In the genomic region with DNA sequence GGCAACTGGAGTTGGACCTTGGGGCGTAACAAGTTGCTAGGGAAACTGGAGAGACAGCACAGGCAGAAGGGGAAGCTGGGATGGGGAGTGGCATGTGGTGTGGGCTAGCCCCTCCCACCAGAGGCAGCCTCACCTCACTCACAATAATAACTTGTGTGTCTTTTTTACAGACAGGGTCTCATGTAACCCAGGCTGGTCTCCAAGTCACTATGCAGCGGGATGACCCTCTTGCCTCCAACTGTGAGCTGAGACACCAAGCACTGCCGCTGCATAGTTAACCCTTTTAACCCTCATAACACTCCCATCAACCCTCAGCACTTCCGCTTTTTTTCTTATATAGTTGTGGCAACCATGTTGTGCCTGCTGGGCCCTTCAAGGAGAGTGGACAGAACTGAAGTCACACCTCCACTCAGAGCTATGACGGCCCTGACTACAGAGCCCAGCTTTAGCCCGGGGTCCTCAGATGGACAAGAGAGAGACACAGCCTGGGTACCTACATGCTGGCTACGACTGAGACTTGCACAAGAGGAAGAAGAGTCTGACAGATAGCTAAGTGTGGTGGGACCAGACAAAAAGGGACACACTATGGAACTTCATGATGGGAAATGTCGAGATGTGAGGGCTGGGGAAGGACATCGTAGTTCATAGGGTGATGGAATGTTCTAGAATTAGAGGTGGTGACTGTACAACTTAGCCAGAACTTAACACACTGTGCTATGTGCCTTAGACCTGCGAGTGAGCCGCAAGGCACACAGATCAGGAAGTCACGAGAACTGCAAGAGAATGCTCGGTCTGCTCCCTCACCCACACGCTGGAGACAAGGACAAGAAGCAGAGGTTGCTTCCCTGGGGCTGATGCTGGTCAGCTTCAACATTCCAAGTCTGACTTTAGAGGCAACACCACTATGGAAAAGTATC, we compare ENCODE assay signal across 9 mouse cellular contexts. TPM values are rescaled to one million over a fixed set of nuclear protein-coding genes. Genes with fewer than 3 reads are reported as not detected.
DNase-seq lines count a peak whose midpoint lies in the region; ATAC-seq lines count a peak whose summit lies in the region.
"Had no signal": no experiment of that assay in that cellular context is flagged by ENCODE, and none has a peak within 500 bp of the region (broad histone marks: within the 10 kb centered on the region; RNA-seq: fewer than 3 reads in every experiment).

No protein-coding gene starts in this region.

- H3K4me3 ChIP-seq in heart, embryonic 13.5 days: no peak overlapping the region
- no peak overlapping the region for H3K4me3 ChIP-seq in liver, embryonic 15.5 days (replicated peaks)
- H3K4me3 ChIP-seq in forebrain, embryonic 11.5 days (ENCODE audit: low read depth, low read length): no peak overlapping the region
- H3K4me3 ChIP-seq: midbrain, embryonic 12.5 days had no signal

- no peak for ATAC-seq in heart, embryonic 13.5 days (ENCODE audit: extremely low read depth, insufficient number of reproducible peaks, low FRiP score, low TSS enrichment)
- ATAC-seq in liver, embryonic 15.5 days (ENCODE audit: insufficient read depth): no peak
- no peak for ATAC-seq in forebrain, embryonic 11.5 days (replicated peaks; ENCODE audit: low FRiP score)

- no peak overlapping the region for H3K4me2 ChIP-seq in heart, embryonic 13.5 days
- H3K4me2 ChIP-seq in liver, embryonic 15.5 days: peak overlapping the region; percentile 14; the same call in 1 of the 2 replicates
- no peak overlapping the region for H3K4me2 ChIP-seq in forebrain, embryonic 11.5 days (ENCODE audit: low read depth, low read length, severe bottlenecking)
- H3K4me2 ChIP-seq: midbrain, embryonic 12.5 days had no signal

- 76% methylated on average over 14 of the region's 14 CpGs for WGBS in heart, embryonic 13.5 days
- WGBS in liver, embryonic 15.5 days (ENCODE audit: insufficient replicate concordance): 46% methylated on average over 14 of the region's 14 CpGs
- WGBS in forebrain, embryonic 11.5 days: 88% methylated on average over 14 of the region's 14 CpGs

- peaks cover 68% of the 10 kb centered on the region for H3K36me3 ChIP-seq in heart, embryonic 13.5 days
- peaks cover 53% of the 10 kb centered on the region for H3K36me3 ChIP-seq in liver, embryonic 15.5 days (replicated peaks)
- peaks cover 8% of the 10 kb centered on the region for H3K36me3 ChIP-seq in forebrain, embryonic 11.5 days (ENCODE audit: control insufficient read depth, insufficient read depth, low read length)

- peak overlapping the region; percentile 15; the same call in 1 of the 2 replicates for H3K27ac ChIP-seq in heart, embryonic 13.5 days (replicated peaks)
- peak overlapping the region; percentile 76 for H3K27ac ChIP-seq in liver, embryonic 15.5 days (replicated peaks)
- no peak overlapping the region for H3K27ac ChIP-seq in forebrain, embryonic 11.5 days (ENCODE audit: low read depth, low read length)
- H3K27ac ChIP-seq: midbrain, embryonic 12.5 days had no signal

- peaks cover 35% of the 10 kb centered on the region for H3K4me1 ChIP-seq in heart, embryonic 13.5 days
- peaks cover 74% of the 10 kb centered on the region for H3K4me1 ChIP-seq in liver, embryonic 15.5 days (replicated peaks)
- H3K4me1 ChIP-seq in forebrain, embryonic 11.5 days (replicated peaks; ENCODE audit: control insufficient read depth, insufficient read depth, low read length): no peaks in the 10 kb centered on the region
- H3K4me1 ChIP-seq: midbrain, embryonic 12.5 days had no signal

- H3K9me3 ChIP-seq in heart, embryonic 13.5 days: no peaks in the 10 kb centered on the region
- no peaks in the 10 kb centered on the region for H3K9me3 ChIP-seq in liver, embryonic 15.5 days (replicated peaks)
- no peaks in the 10 kb centered on the region for H3K9me3 ChIP-seq in forebrain, embryonic 11.5 days (ENCODE audit: control insufficient read depth, low read length)
- H3K9me3 ChIP-seq: midbrain, embryonic 12.5 days had no signal

- intact Hi-C loops in heart, postnatal 14 days (cut with DNase I): loop anchor here (10.0 kb wide), 1 partner anchor 258 kb away; the partner anchor contains the start of gene Tcf3
- intact Hi-C loops in left cerebral cortex, postnatal 4 days (cut with DNase I): no loop called here

- H3K9ac ChIP-seq in heart, embryonic 13.5 days: peak overlapping the region; percentile 33; the same call in 1 of the 2 replicates
- H3K9ac ChIP-seq in liver, embryonic 15.5 days: no peak overlapping the region
- no peak overlapping the region; the same call in 1 of the 2 replicates for H3K9ac ChIP-seq in forebrain, embryonic 11.5 days (ENCODE audit: low read length)
- H3K9ac ChIP-seq: midbrain, embryonic 12.5 days had no signal

- H3K27me3 ChIP-seq in heart, embryonic 13.5 days (replicated peaks): no peaks in the 10 kb centered on the region
- no peaks in the 10 kb centered on the region for H3K27me3 ChIP-seq in liver, embryonic 15.5 days
- H3K27me3 ChIP-seq in forebrain, embryonic 11.5 days (ENCODE audit: control insufficient read depth, insufficient read depth, low read length): no peaks in the 10 kb centered on the region
- H3K27me3 ChIP-seq: midbrain, embryonic 12.5 days had no signal

- DNase-seq in heart, postnatal 14 days: no peak
- peak; percentile 63 for DNase-seq in thymus, postnatal 14 days
- DNase-seq in thymus, postnatal 0 days (ENCODE audit: low spot score): no peak
- DNase-seq in left cerebral cortex, postnatal 4 days: no peak
- DNase-seq in right cerebral cortex, postnatal 10 days (ENCODE audit: low spot score in 2 of 2): no peak
- no peak for DNase-seq in forebrain, embryonic 11.5 days (ENCODE audit: low spot score)

RNA-seq across cellular contexts. Expression of gene Mob3a, which starts 9.3 kb away (rescaled TPM):
- polyA plus RNA-seq in heart, embryonic 13.5 days (2015; fragmentation: Nextera tagmentation; extraction: Ambion mirVana): 26.0 and 27.2 TPM in 2 replicates
- total RNA-seq in heart, postnatal 14 days (2021): 10 to 100 TPM in 1 of 2 experiments, 1 to 10 TPM in 1; 7.0 to 11.4 TPM
- 107 and 114 TPM in 2 replicates for polyA plus RNA-seq in thymus, postnatal 0 days (2015; fragmentation: Nextera tagmentation; extraction: Ambion mirVana)
- 28.0 and 31.6 TPM in 2 replicates for polyA plus RNA-seq in liver, embryonic 15.5 days (2015; fragmentation: Nextera tagmentation; extraction: Ambion mirVana)
- 10 to 100 TPM; 52.0 to 52.1 TPM for total RNA-seq in left cerebral cortex, postnatal 4 days (2021)
- polyA plus RNA-seq in forebrain, embryonic 11.5 days (2014; fragmentation: Nextera tagmentation; extraction: Ambion mirVana): 57.9 and 61.1 TPM in 2 replicates

RNA-seq across cellular contexts. Expression of gene Izumo4, which starts 9.5 kb away (rescaled TPM):
- polyA plus RNA-seq in heart, embryonic 13.5 days (2015; fragmentation: Nextera tagmentation; extraction: Ambion mirVana): 12.7 and 13.5 TPM in 2 replicates
- total RNA-seq in heart, postnatal 14 days (2021): 1 to 10 TPM; 4.5 to 4.9 TPM
- 17.8 and 20.1 TPM in 2 replicates for polyA plus RNA-seq in thymus, postnatal 0 days (2015; fragmentation: Nextera tagmentation; extraction: Ambion mirVana)
- polyA plus RNA-seq in liver, embryonic 15.5 days (2015; fragmentation: Nextera tagmentation; extraction: Ambion mirVana): 7.1 and 8.1 TPM in 2 replicates
- 10 to 100 TPM; 46.3 to 53.6 TPM for total RNA-seq in left cerebral cortex, postnatal 4 days (2021)
- 4.8 and 7.2 TPM in 2 replicates for polyA plus RNA-seq in forebrain, embryonic 11.5 days (2014; fragmentation: Nextera tagmentation; extraction: Ambion mirVana)

RNA-seq across cellular contexts. Expression of gene Mknk2, which starts 14.6 kb away (rescaled TPM):
- 78.2 and 78.7 TPM in 2 replicates for polyA plus RNA-seq in heart, embryonic 13.5 days (2015; fragmentation: Nextera tagmentation; extraction: Ambion mirVana)
- 100 to 1,000 TPM; 166 to 169 TPM for total RNA-seq in heart, postnatal 14 days (2021)
- 119 and 125 TPM in 2 replicates for polyA plus RNA-seq in thymus, postnatal 0 days (2015; fragmentation: Nextera tagmentation; extraction: Ambion mirVana)
- 74.9 and 84.6 TPM in 2 replicates for polyA plus RNA-seq in liver, embryonic 15.5 days (2015; fragmentation: Nextera tagmentation; extraction: Ambion mirVana)
- total RNA-seq in left cerebral cortex, postnatal 4 days (2021): 10 to 100 TPM; 61.6 to 67.1 TPM
- polyA plus RNA-seq in forebrain, embryonic 11.5 days (2014; fragmentation: Nextera tagmentation; extraction: Ambion mirVana): 85.1 and 87.0 TPM in 2 replicates

RNA-seq across cellular contexts. Expression of gene Btbd2, which starts 35.6 kb away (rescaled TPM):
- polyA plus RNA-seq in heart, embryonic 13.5 days (2015; fragmentation: Nextera tagmentation; extraction: Ambion mirVana): 50.9 and 53.7 TPM in 2 replicates
- total RNA-seq in heart, postnatal 14 days (2021): 10 to 100 TPM; 40.6 to 41.9 TPM
- polyA plus RNA-seq in thymus, postnatal 0 days (2015; fragmentation: Nextera tagmentation; extraction: Ambion mirVana): 31.6 and 31.9 TPM in 2 replicates
- polyA plus RNA-seq in liver, embryonic 15.5 days (2015; fragmentation: Nextera tagmentation; extraction: Ambion mirVana): 14.4 and 15.9 TPM in 2 replicates
- 10 to 100 TPM; 80.9 to 83.2 TPM for total RNA-seq in left cerebral cortex, postnatal 4 days (2021)
- 78.3 and 97.3 TPM in 2 replicates for polyA plus RNA-seq in forebrain, embryonic 11.5 days (2014; fragmentation: Nextera tagmentation; extraction: Ambion mirVana)

RNA-seq across cellular contexts. Expression of gene Ap3d1, which starts 49.6 kb away (rescaled TPM):
- polyA plus RNA-seq in heart, embryonic 13.5 days (2015; fragmentation: Nextera tagmentation; extraction: Ambion mirVana): 44.0 and 46.4 TPM in 2 replicates
- total RNA-seq in heart, postnatal 14 days (2021): 10 to 100 TPM; 44.6 to 47.8 TPM
- polyA plus RNA-seq in thymus, postnatal 0 days (2015; fragmentation: Nextera tagmentation; extraction: Ambion mirVana): 48.0 and 54.8 TPM in 2 replicates
- 20.2 and 21.8 TPM in 2 replicates for polyA plus RNA-seq in liver, embryonic 15.5 days (2015; fragmentation: Nextera tagmentation; extraction: Ambion mirVana)
- 100 to 1,000 TPM; 142 to 145 TPM for total RNA-seq in left cerebral cortex, postnatal 4 days (2021)
- 84.2 and 86.3 TPM in 2 replicates for polyA plus RNA-seq in forebrain, embryonic 11.5 days (2014; fragmentation: Nextera tagmentation; extraction: Ambion mirVana)
